In genomic region chr2:73596326-73596725, GRCm38 (mm10) we compare ENCODE assay signal across 11 mouse cellular contexts. TPM values are rescaled to one million over a fixed set of nuclear protein-coding genes. Genes with fewer than 3 reads are reported as not detected.
DNase-seq lines count a peak whose midpoint lies in the region; ATAC-seq and TF ChIP-seq lines count a peak whose summit lies in the region.
"Had no signal": no experiment of that assay in that cellular context is flagged by ENCODE, and none has a peak within 500 bp of the region (broad histone marks: within the 10 kb centered on the region; RNA-seq: fewer than 3 reads in every experiment).

No protein-coding gene starts in this region.

- WGBS in heart, embryonic 13.5 days, result 53% methylated on average over 5 of the region's 5 CpGs
- 51% methylated on average over 5 of the region's 5 CpGs for WGBS in lung, embryonic 16.5 days
- 66% methylated on average over 5 of the region's 5 CpGs for WGBS in limb, embryonic 11.5 days
- 50% methylated on average over 5 of the region's 5 CpGs for WGBS in stomach, postnatal 0 days

- peak overlapping the region; percentile 20; the same call in 1 of the 2 replicates for H3K27ac ChIP-seq in heart, embryonic 13.5 days (replicated peaks)
- H3K27ac ChIP-seq in lung, embryonic 16.5 days (ENCODE audit: low read length), result peak overlapping the region; percentile 21; the same call in 1 of the 2 replicates
- H3K27ac ChIP-seq in limb, embryonic 11.5 days (replicated peaks; ENCODE audit: low read depth, low read length), result no peak overlapping the region; the same call in 1 of the 2 replicates
- peak overlapping the region; percentile 53 for H3K27ac ChIP-seq in stomach, postnatal 0 days (replicated peaks)

- H3K9me3 ChIP-seq in heart, embryonic 13.5 days, result no peaks in the 10 kb centered on the region
- H3K9me3 ChIP-seq in lung, embryonic 16.5 days (ENCODE audit: control insufficient read depth, low read length), result peaks cover 3% of the 10 kb centered on the region; the same call in 1 of the 2 replicates
- no peaks in the 10 kb centered on the region for H3K9me3 ChIP-seq in limb, embryonic 11.5 days (ENCODE audit: control insufficient read depth, low read length)
- H3K9me3 ChIP-seq in stomach, postnatal 0 days (ENCODE audit: control insufficient read depth, low read length), result no peaks in the 10 kb centered on the region

- H3K4me2 ChIP-seq in heart, embryonic 13.5 days, result peak overlapping the region; percentile 66
- H3K4me2 ChIP-seq in lung, embryonic 16.5 days (ENCODE audit: low read depth, low read length), result peak overlapping the region; percentile 58
- H3K4me2 ChIP-seq in limb, embryonic 11.5 days (ENCODE audit: low read depth, severe bottlenecking), result peak overlapping the region; percentile 31; the same call in 1 of the 2 replicates
- H3K4me2 ChIP-seq in stomach, postnatal 0 days (replicated peaks; ENCODE audit: low read depth), result peak overlapping the region; percentile 37

- H3K36me3 ChIP-seq in heart, embryonic 13.5 days, result no peaks in the 10 kb centered on the region
- H3K36me3 ChIP-seq in lung, embryonic 16.5 days (ENCODE audit: control insufficient read depth, insufficient read depth, low read length), result no peaks in the 10 kb centered on the region
- no peaks in the 10 kb centered on the region for H3K36me3 ChIP-seq in limb, embryonic 11.5 days (ENCODE audit: control insufficient read depth, insufficient read depth, low read length)
- no peaks in the 10 kb centered on the region for H3K36me3 ChIP-seq in stomach, postnatal 0 days (ENCODE audit: control insufficient read depth, insufficient read depth, low read length)

- H3K27me3 ChIP-seq in heart, embryonic 13.5 days (replicated peaks), result no peaks in the 10 kb centered on the region
- no peaks in the 10 kb centered on the region for H3K27me3 ChIP-seq in lung, embryonic 16.5 days (ENCODE audit: control insufficient read depth, insufficient read depth, low read depth, low read length)
- 0 out of 2 replicates have a peak, but pooled peaks cover 2% of the 10 kb centered on the region for H3K27me3 ChIP-seq in limb, embryonic 11.5 days (ENCODE audit: control insufficient read depth, insufficient read depth, low read length)
- H3K27me3 ChIP-seq in stomach, postnatal 0 days (ENCODE audit: control insufficient read depth, insufficient read depth, low read length), result no peaks in the 10 kb centered on the region
- H3K27me3 ChIP-seq: CH12.LX had no signal

- TF ChIP-seq EP300 in stomach, postnatal 0 days (optimal IDR thresholded peaks at IDR 0.05), result no peak

- no peak for TF ChIP-seq CTCF in stomach, postnatal 0 days (IDR thresholded peaks at IDR 0.05; ENCODE audit: low read depth)

- DNase-seq in heart, adult 8-10 months (ENCODE audit: low spot score), result no peak
- DNase-seq in lung, postnatal 36 days, result no peak
- DNase-seq in limb, embryonic 11.5 days (ENCODE audit: low spot score), result no peak
- DNase-seq in stomach, postnatal 0 days (ENCODE audit: low spot score), result no peak
- DNase-seq in retina, embryonic 14.5 days (ENCODE audit: low spot score), result no peak
- DNase-seq in left cerebral cortex, adult 18-20 months (ENCODE audit: low spot score in 2 of 2), result no peak
- DNase-seq: gastrocnemius, postnatal 25 days; kidney, adult 8-10 months had no signal

- H3K9ac ChIP-seq in heart, embryonic 13.5 days, result peak overlapping the region; percentile 69
- peak overlapping the region; percentile 52 for H3K9ac ChIP-seq in lung, embryonic 16.5 days (ENCODE audit: low read length)
- no peak overlapping the region for H3K9ac ChIP-seq in limb, embryonic 11.5 days (ENCODE audit: low read length)
- peak overlapping the region; percentile 27; the same call in 1 of the 2 replicates for H3K9ac ChIP-seq in stomach, postnatal 0 days (ENCODE audit: low read length)

- no peak for ATAC-seq in heart, embryonic 13.5 days (ENCODE audit: extremely low read depth, insufficient number of reproducible peaks, low FRiP score, low TSS enrichment)
- no peak for ATAC-seq in lung, embryonic 16.5 days (ENCODE audit: low read depth)
- no peak for ATAC-seq in limb, embryonic 11.5 days (ENCODE audit: insufficient number of reproducible peaks, low FRiP score, low TSS enrichment, low read depth)
- ATAC-seq in stomach, postnatal 0 days (ENCODE audit: low FRiP score, low TSS enrichment), result no peak

- peaks cover 48% of the 10 kb centered on the region for H3K4me1 ChIP-seq in heart, embryonic 13.5 days
- H3K4me1 ChIP-seq in lung, embryonic 16.5 days (replicated peaks; ENCODE audit: control insufficient read depth, insufficient read depth, low read length), result peaks cover 35% of the 10 kb centered on the region
- H3K4me1 ChIP-seq in limb, embryonic 11.5 days (ENCODE audit: control insufficient read depth, insufficient read depth, low read length), result peaks cover 28% of the 10 kb centered on the region
- peaks cover 7% of the 10 kb centered on the region; the same call in 1 of the 2 replicates for H3K4me1 ChIP-seq in stomach, postnatal 0 days (replicated peaks; ENCODE audit: control insufficient read depth, insufficient read depth)

- H3K4me3 ChIP-seq in heart, embryonic 13.5 days, result peak overlapping the region; percentile 37
- H3K4me3 ChIP-seq in lung, embryonic 16.5 days (ENCODE audit: low read length), result no peak overlapping the region; the same call in 1 of the 2 replicates
- no peak overlapping the region for H3K4me3 ChIP-seq in limb, embryonic 11.5 days (ENCODE audit: low read depth, low read length)
- 0 out of 2 replicates have a peak overlapping the region, but pooled peaks have one; percentile 2 for H3K4me3 ChIP-seq in stomach, postnatal 0 days (ENCODE audit: low read depth, low read length)

RNA-seq across cellular contexts. Expression of gene Chrna1, which starts 16.2 kb away (rescaled TPM):
- 0.15 and 0.37 TPM in 2 replicates for polyA plus RNA-seq in heart, embryonic 13.5 days (2015; fragmentation: Nextera tagmentation; extraction: Ambion mirVana)
- under 1 TPM in 3 of 4 experiments, not detected in 1; 0.05 to 0.11 (median 0.06) TPM for total RNA-seq in heart, adult 8-10 months (2022)
- 0.26 and 0.53 TPM in 2 replicates for polyA plus RNA-seq in lung, embryonic 16.5 days (2015; fragmentation: Nextera tagmentation; extraction: Ambion mirVana)
- polyA plus RNA-seq in limb, embryonic 11.5 days (2014; fragmentation: Nextera tagmentation; extraction: Ambion mirVana), result 2.9 and 3.5 TPM in 2 replicates
- 0.36 and 0.59 TPM in 2 replicates for polyA plus RNA-seq in stomach, postnatal 0 days (2015; fragmentation: Nextera tagmentation; extraction: Ambion mirVana)
- under 1 TPM; 0.07 to 0.16 TPM for total RNA-seq in left cerebral cortex, adult 18-20 months (2021)
- total RNA-seq: CH12.LX had no signal

Comparison
In these comparisons a context has a peak if more than half of its experiments do, and no peak if none do; other contexts are left out.
1. H3K4me3 ChIP-seq: peak in heart, embryonic 13.5 days (single experiment) and stomach, postnatal 0 days (single experiment); none in lung, embryonic 16.5 days (single experiment) and limb, embryonic 11.5 days (single experiment).
2. Peak in every context shown above with its lines, with median percentiles within 50 percentile points of each other: H3K4me2 ChIP-seq.